Mouse (Mus musculus): Measurements from ENCODE around the gene Rcor2. TPM values are rescaled to one million over a fixed set of nuclear protein-coding genes. Genes with fewer than 3 reads are reported as not detected.

The Rcor2 gene
- total RNA-seq, 2 experiments from 2014 or later, result 14.3 to 14.7 TPM

GRCm38 (mm10) chr19:7239574-7239973 is 27.6 kb upstream of the Rcor2 start:
- no peak for DNase-seq (ENCODE audit: extremely low spot score in 1 of 2, low spot score in 2 of 2)
- no peak for TF ChIP-seq CTCF (IDR thresholded peaks at IDR 0.05)
- H3K27ac ChIP-seq, result no peak overlapping the region; the same call in 1 of the 2 replicates
- intact Hi-C loops (cut with DNase I), result no loop called here
- peak overlapping the region; percentile 86 for H3K4me3 ChIP-seq

DNA sequence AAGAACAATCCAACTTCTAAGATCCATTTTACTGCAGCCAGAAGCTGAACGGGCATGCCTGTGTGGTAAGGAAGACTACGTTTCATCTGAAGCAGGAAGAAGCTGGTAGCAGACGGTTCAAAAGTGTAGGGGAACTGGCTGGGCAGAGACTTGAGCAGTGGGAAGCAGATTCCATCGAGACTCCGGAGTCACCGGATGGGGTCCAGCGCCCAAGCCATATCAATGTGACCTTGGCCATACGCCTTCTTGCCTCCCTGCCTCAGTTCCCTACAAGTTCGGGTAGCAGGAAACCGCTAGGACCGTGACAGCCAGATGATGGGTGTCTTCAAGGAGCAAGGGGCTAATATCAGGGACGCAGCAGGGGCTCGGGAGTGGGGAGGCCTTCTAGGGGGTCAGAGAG is 26.8 kb upstream of the Rcor2 start:
- peak overlapping the region; percentile 86 for H3K4me3 ChIP-seq
- no peak for TF ChIP-seq CTCF (IDR thresholded peaks at IDR 0.05)
- intact Hi-C loops (cut with DNase I), result loop anchor here (2.0 kb wide), 1 partner anchor 177 kb away; the partner anchor contains the start of gene 2700081O15Rik
- peak overlapping the region; percentile 93 for H3K27ac ChIP-seq
- no peak for DNase-seq (ENCODE audit: extremely low spot score in 1 of 2, low spot score in 2 of 2)

GRCm38 (mm10) chr19:7240782-7241690 is 26.1 kb upstream of the Rcor2 start, which contains the start of gene Naa40:
Gene Naa40, minus strand, starts transcription at chr19:7241183.
- H3K27ac ChIP-seq, result peak within 1 kb of the TSS; percentile 93
- no peak for TF ChIP-seq CTCF (IDR thresholded peaks at IDR 0.05)
- DNase-seq (ENCODE audit: extremely low spot score in 1 of 2, low spot score in 2 of 2), result peak; percentile 92 to 95
- intact Hi-C loops (cut with DNase I), result loop anchor here (2.0 kb wide), 1 partner anchor 176 kb away; the partner anchor contains the start of gene 2700081O15Rik
- H3K4me3 ChIP-seq, result peak within 1 kb of the TSS; percentile 86

DNA sequence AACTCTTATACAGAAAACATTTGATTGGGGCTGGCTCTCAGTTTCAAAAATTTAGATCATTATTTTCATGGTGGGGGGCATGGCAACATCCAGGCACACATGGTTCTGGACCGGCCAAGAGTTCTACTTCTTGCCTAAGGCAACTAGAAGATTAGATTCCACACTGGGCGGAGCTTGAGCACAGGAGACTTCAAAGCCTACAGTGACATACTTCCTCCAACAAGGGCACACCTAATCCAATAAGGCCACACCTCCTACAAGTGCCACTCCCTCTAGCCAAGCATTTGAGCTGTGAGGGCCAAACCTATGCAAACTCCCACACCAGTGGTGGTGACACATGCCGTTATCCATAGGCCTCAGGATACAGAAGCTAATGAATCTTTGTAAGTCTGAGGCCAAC is 21.1 kb upstream of the Rcor2 start:
- TF ChIP-seq CTCF (IDR thresholded peaks at IDR 0.05), result no peak
- intact Hi-C loops (cut with DNase I), result no loop called here
- no peak for DNase-seq (ENCODE audit: extremely low spot score in 1 of 2, low spot score in 2 of 2)

GRCm38 (mm10) chr19:7257881-7258280 is 9.2 kb upstream of the Rcor2 start:
- no peak for TF ChIP-seq CTCF (IDR thresholded peaks at IDR 0.05)
- no peak overlapping the region for H3K27ac ChIP-seq
- intact Hi-C loops (cut with DNase I), result no loop called here
- no peak for DNase-seq (ENCODE audit: extremely low spot score in 1 of 2, low spot score in 2 of 2)
- H3K4me3 ChIP-seq, result no peak overlapping the region

More for the DNA sequence above, 21.1 kb upstream of the Rcor2 start:
- Histone ChIP-seq H3K4me3 (no peak overlapping the region), H3K27ac (no peak overlapping the region)

GRCm38 (mm10) chr19:7261476-7261875 is 5.6 kb upstream of the Rcor2 start:
- TF ChIP-seq CTCF (IDR thresholded peaks at IDR 0.05), result no peak
- no peak for DNase-seq (ENCODE audit: extremely low spot score in 1 of 2, low spot score in 2 of 2)
- intact Hi-C loops (cut with DNase I), result no loop called here
- H3K4me3 ChIP-seq, result no peak overlapping the region
- no peak overlapping the region for H3K27ac ChIP-seq

DNA sequence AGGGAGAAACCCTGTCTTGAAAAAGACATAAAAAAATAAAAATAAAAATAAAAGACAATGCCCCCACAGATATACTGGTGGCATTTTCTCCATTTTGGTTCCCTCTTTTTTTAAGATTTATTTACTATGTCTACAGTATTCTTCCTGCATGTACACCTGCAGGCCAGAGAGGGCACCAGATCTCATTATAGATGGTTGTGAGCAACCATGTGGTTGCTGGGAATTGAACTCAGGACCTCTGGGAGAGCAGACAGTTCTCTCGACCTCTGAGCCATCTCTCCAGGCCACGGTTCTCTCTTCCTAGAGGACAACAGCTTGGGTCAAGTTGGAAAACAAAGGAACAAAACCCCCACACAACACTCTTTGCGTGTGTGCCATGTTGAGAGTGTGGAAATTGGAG is 5.2 kb upstream of the Rcor2 start:
- intact Hi-C loops (cut with DNase I), result no loop called here
- H3K4me3 ChIP-seq, result no peak overlapping the region

GRCm38 (mm10) chr19:7262592-7262991 is 4.5 kb upstream of the Rcor2 start:
- Histone ChIP-seq H3K4me3 (no peak overlapping the region), H3K27ac (no peak overlapping the region)
- no peak for DNase-seq (ENCODE audit: extremely low spot score in 1 of 2, low spot score in 2 of 2)
- intact Hi-C loops (cut with DNase I), result no loop called here
- no peak for TF ChIP-seq CTCF (IDR thresholded peaks at IDR 0.05)

More for the DNA sequence above, 5.2 kb upstream of the Rcor2 start:
- no peak; the same call in 1 of the 2 replicates for TF ChIP-seq CTCF (IDR thresholded peaks at IDR 0.05)
- DNase-seq (ENCODE audit: extremely low spot score in 1 of 2, low spot score in 2 of 2), result no peak
- H3K27ac ChIP-seq, result no peak overlapping the region

DNA sequence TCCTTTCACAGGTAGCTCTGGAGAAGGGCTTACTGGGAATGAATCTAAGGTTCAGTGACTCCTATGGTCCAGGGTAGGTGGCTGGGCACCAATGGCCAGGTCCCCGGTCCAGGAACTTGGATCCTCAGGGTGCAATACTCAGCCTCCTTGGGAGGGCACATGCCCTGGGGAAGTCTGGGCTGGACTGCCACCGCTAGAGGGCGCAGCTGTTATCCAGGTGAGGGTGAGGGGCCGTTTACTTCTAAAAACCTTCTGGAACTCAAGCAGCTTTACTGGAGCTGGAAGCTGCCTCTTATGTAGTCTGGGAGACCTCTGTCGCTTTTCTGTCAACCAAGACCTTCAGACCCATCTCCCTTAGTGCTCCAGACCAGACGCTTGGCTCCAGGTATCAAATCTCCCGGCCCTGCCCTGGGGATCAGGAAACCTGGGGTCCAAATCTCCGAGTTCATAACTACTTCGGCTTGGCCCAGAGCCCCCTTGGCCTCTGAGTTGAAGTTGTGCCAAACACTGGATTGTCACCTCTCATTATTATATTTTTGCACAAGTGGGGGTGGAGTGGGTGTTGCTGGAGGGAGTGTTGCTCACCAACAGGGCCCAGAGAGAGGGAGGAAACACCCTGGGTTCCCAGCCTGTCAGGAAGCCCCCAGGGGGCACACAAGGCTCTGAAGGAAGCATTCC is 2.9 kb upstream of the Rcor2 start:
- DNase-seq (ENCODE audit: extremely low spot score in 1 of 2, low spot score in 2 of 2), result peak; percentile 74 to 86
- no peak overlapping the region for H3K4me3 ChIP-seq
- intact Hi-C loops (cut with DNase I), result no loop called here
- peak; percentile 92 for TF ChIP-seq CTCF (IDR thresholded peaks at IDR 0.05)
- no peak overlapping the region for H3K27ac ChIP-seq

DNA sequence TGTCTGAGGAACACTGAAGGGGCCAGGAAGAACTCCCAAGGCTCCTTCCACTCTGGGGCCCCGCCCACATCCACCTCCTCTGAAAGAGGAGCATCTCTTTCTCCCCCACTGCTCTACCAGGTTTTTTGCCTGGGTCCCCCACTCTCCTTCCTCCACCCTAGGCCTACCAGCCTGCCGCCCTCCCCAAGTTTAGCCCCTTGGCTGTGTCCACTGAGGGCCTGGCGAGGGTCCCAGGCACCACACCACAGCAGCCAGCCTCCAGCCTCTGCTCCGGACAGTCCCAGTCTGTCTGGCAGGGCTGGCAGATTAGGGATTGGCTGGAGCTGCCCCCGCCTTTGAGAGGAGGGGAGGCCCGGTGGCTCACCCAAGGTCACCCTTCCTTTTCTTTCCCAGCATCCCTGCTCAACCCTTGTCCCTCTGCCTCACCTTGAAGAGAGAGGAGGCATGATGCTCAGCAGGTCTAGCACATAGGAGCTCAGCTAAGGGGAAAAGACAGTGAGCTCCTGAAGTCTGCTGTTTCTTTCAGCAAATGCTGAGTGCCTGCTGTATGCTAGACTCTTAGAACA is 2.3 kb upstream of the Rcor2 start:
- no peak for TF ChIP-seq CTCF (IDR thresholded peaks at IDR 0.05)
- intact Hi-C loops (cut with DNase I), result loop anchor here (5.0 kb wide), 1 partner anchor 152 kb away; the partner anchor contains the start of gene 2700081O15Rik
- peak in 1 of 2 experiments; percentile 38 for DNase-seq (ENCODE audit: extremely low spot score in 1 of 2, low spot score in 2 of 2)
- peak overlapping the region; percentile 53; the same call in 1 of the 2 replicates for H3K27ac ChIP-seq
- no peak overlapping the region for H3K4me3 ChIP-seq

- H3K4me3 ChIP-seq, result no peak overlapping the region
- H3K27ac ChIP-seq, result peak overlapping the region; percentile 53; the same call in 1 of the 2 replicates
- TF ChIP-seq CTCF (IDR thresholded peaks at IDR 0.05), result no peak
- intact Hi-C loops (cut with DNase I), result loop anchor here (5.0 kb wide), 1 partner anchor 152 kb away; the partner anchor contains the start of gene 2700081O15Rik
- DNase-seq (ENCODE audit: extremely low spot score in 1 of 2, low spot score in 2 of 2), result no peak
Measured at GRCm38 (mm10) chr19:7265478-7266191, 1.5 kb upstream of the Rcor2 start.

All from left cerebral cortex, adult 2 months (tissue).